Mouse (Mus musculus): ENCODE data around the gene Tpst2.

- TF ChIP-seq EP300 (IDR thresholded peaks at IDR 0.05; ENCODE audit: low read depth) (no peak), CTCF (IDR thresholded peaks at IDR 0.05; ENCODE audit: low read depth) (no peak)
These were observed 13.5 kb downstream of the Tpst2 start for GRCm38 (mm10) chr5:112289819-112290535.

Measured in liver, postnatal 0 days (tissue).